8 mouse cellular contexts compared by ENCODE assay signal in the genomic region with DNA sequence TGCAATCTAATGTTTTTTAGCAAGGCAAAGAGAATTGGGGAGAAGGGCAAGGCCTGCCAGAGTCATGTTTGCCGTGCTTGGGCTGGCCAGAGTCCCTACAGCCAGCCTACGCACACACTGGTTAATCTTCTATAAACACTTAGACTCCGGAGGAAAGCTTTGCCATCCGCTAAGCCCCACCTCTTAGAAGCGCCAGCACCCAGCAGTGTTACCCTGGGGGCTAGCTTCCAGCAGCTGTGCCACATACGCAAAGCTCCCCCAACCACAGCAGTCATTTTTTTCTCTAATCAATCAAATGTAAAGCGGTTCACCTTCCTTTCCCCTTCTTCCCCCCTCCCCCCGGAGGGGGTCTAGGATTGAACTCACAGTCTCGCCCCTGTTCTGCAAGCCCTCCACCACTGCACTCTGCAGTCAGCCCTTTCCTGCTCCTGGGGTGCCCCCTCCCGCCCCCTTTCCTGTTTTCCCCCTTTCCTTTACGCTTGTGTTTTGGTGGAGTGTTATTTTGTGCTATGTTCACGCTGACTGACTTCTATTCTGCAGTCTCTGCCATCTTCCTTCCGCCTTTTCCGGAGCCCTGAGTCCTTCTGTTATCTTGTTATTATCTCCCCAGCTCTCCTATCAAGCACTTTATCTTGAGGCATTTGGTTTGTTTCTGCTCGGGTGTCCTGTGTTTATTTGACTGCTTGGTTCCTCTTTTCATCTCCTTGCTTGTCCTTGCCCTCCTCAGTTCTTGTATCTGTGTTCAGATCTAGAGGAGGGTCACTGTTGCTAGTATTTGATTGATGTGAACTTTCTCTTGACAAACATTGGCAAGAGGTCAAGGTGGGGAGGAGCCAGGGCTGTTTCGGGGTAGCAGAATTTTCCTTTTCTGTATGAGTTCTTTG. TPM values are rescaled to one million over a fixed set of nuclear protein-coding genes. Genes with fewer than 3 reads are reported as not detected.
DNase-seq lines count a peak whose midpoint lies in the region; ATAC-seq lines count a peak whose summit lies in the region.

No protein-coding gene starts in this region.

- no peaks in the 10 kb centered on the region for H3K27me3 ChIP-seq in intestine, embryonic 15.5 days (replicated peaks)
- H3K27me3 ChIP-seq in lung, embryonic 15.5 days: no peaks in the 10 kb centered on the region
- H3K27me3 ChIP-seq in stomach, embryonic 14.5 days (ENCODE audit: control insufficient read depth, insufficient read depth, low read length): no peaks in the 10 kb centered on the region

- peak; percentile 71 for ATAC-seq in common myeloid progenitor, adult 5-6 weeks (replicated peaks; ENCODE audit: low read depth, poor library complexity, severe bottlenecking)
- ATAC-seq in intestine, embryonic 15.5 days: peak; percentile 62; the same call in 1 of the 2 replicates
- peak; percentile 91 for ATAC-seq in lung, embryonic 15.5 days (ENCODE audit: borderline replicate concordance, extremely low read depth, low FRiP score, low TSS enrichment)
- ATAC-seq in stomach, embryonic 14.5 days (ENCODE audit: insufficient number of reproducible peaks, insufficient read depth, low FRiP score, low read depth): peak; percentile 86

- H3K36me3 ChIP-seq in intestine, embryonic 15.5 days: no peaks in the 10 kb centered on the region
- no peaks in the 10 kb centered on the region for H3K36me3 ChIP-seq in lung, embryonic 15.5 days
- no peaks in the 10 kb centered on the region for H3K36me3 ChIP-seq in stomach, embryonic 14.5 days (ENCODE audit: control insufficient read depth, insufficient read depth, low read length)

- H3K4me2 ChIP-seq in intestine, embryonic 15.5 days (replicated peaks): peak overlapping the region; percentile 52
- peak overlapping the region; percentile 56 for H3K4me2 ChIP-seq in lung, embryonic 15.5 days
- peak overlapping the region; percentile 51 for H3K4me2 ChIP-seq in stomach, embryonic 14.5 days (replicated peaks; ENCODE audit: low read depth, low read length)

- no peaks in the 10 kb centered on the region for H3K9me3 ChIP-seq in intestine, embryonic 15.5 days
- H3K9me3 ChIP-seq in lung, embryonic 15.5 days: no peaks in the 10 kb centered on the region
- H3K9me3 ChIP-seq in stomach, embryonic 14.5 days (ENCODE audit: control insufficient read depth, low read depth, low read length): no peaks in the 10 kb centered on the region

- H3K27ac ChIP-seq in intestine, embryonic 15.5 days: no peak overlapping the region
- peak overlapping the region; percentile 84 for H3K27ac ChIP-seq in lung, embryonic 15.5 days
- H3K27ac ChIP-seq in stomach, embryonic 14.5 days (ENCODE audit: low read length): peak overlapping the region; percentile 66; the same call in 1 of the 2 replicates

- 0 out of 2 replicates have a peak overlapping the region, but pooled peaks have one; percentile 1 for H3K9ac ChIP-seq in intestine, embryonic 15.5 days
- no peak overlapping the region for H3K9ac ChIP-seq in lung, embryonic 15.5 days
- H3K9ac ChIP-seq in stomach, embryonic 14.5 days (replicated peaks; ENCODE audit: low read depth, low read length): no peak overlapping the region

- peak; percentile 67 for DNase-seq in ovary, postnatal 36 days (ENCODE audit: low spot score)
- DNase-seq in ovary, postnatal 10 days (ENCODE audit: low spot score): no peak
- DNase-seq in right cerebral cortex, postnatal 4 days: no peak
- no peak for DNase-seq in cerebellum, postnatal 25 days

- 6% methylated on average over 16 of the region's 16 CpGs for WGBS in intestine, embryonic 15.5 days
- 3% methylated on average over 16 of the region's 16 CpGs for WGBS in lung, embryonic 15.5 days
- 4% methylated on average over 16 of the region's 16 CpGs for WGBS in stomach, embryonic 14.5 days

- H3K4me3 ChIP-seq in intestine, embryonic 15.5 days (replicated peaks): no peak overlapping the region
- H3K4me3 ChIP-seq in lung, embryonic 15.5 days: peak overlapping the region; percentile 19
- H3K4me3 ChIP-seq in stomach, embryonic 14.5 days (ENCODE audit: low read depth, low read length): peak overlapping the region; percentile 11

- peaks cover 16% of the 10 kb centered on the region for H3K4me1 ChIP-seq in intestine, embryonic 15.5 days (replicated peaks)
- peaks cover 30% of the 10 kb centered on the region for H3K4me1 ChIP-seq in lung, embryonic 15.5 days
- H3K4me1 ChIP-seq in stomach, embryonic 14.5 days (ENCODE audit: control insufficient read depth, insufficient read depth, low read length): peaks cover 15% of the 10 kb centered on the region

RNA-seq across cellular contexts. Expression of a gene that starts 15.0 kb away (rescaled TPM):
- total RNA-seq in common myeloid progenitor, adult 5-6 weeks (2017): 0.05 TPM in 1 of 2 replicates, not detected in the other
- polyA plus RNA-seq in intestine, embryonic 15.5 days (2015; fragmentation: Nextera tagmentation; extraction: Ambion mirVana): 0.09 TPM in 1 of 2 replicates, not detected in the other
- 0.08 and 0.09 TPM in 2 replicates for polyA plus RNA-seq in lung, embryonic 15.5 days (2015; fragmentation: Nextera tagmentation; extraction: Ambion mirVana)
- not detected in 2 replicates for polyA plus RNA-seq in stomach, embryonic 14.5 days (2014; fragmentation: Nextera tagmentation; extraction: Ambion mirVana)
